Mouse (Mus musculus) G1E (cell line): ENCODE data around the gene Hepacam. TPM values are rescaled to one million over a fixed set of nuclear protein-coding genes. Genes with fewer than 3 reads are reported as not detected.

Source experiments
- ATAC-seq: 2 replicates; pipeline ENCODE4 v1.8.0; 2016; ENCODE audit warnings: mild to moderate bottlenecking; ENCODE audit not compliant: insufficient number of reproducible peaks, poor library complexity, low FRiP score, severe bottlenecking; ENCODE audit errors: extremely low read depth
- DNase-seq: peaks from one replicate; pipeline ENCODE4 v3.0.0; 2012; ENCODE audit warnings: low spot score
- H3K27me3 ChIP-seq: 2 replicates; pipeline ENCODE4 v1.6.1; 2012; ENCODE audit warnings: mild to moderate bottlenecking, low read length, inconsistent platforms; ENCODE audit not compliant: insufficient read depth
- H3K36me3 ChIP-seq: replicated peaks from 2 replicates; pipeline ENCODE3; 2012; ENCODE audit warnings: mild to moderate bottlenecking, inconsistent platforms
- H3K4me1 ChIP-seq: 2 replicates; pipeline ENCODE4 v1.6.1; 2012; ENCODE audit warnings: low read depth, low read length, inconsistent platforms, mixed read lengths; ENCODE audit not compliant: insufficient read depth
- H3K4me3 ChIP-seq: 2 replicates; pipeline ENCODE4 v1.5.1; 2012; ENCODE audit warnings: low read depth, mild to moderate bottlenecking, inconsistent platforms, low read length, moderate library complexity, mixed read lengths
- H3K9me3 ChIP-seq: replicated peaks from 2 replicates; pipeline ENCODE4 v1.6.1; 2012; ENCODE audit warnings: inconsistent platforms
- CTCF ChIP-seq: IDR thresholded peaks from 2 replicates; pipeline ENCODE4 v1.5.1; 2012; ENCODE audit warnings: low read depth, low read length, inconsistent platforms, mixed read lengths
- GATA1 ChIP-seq: IDR thresholded peaks from 2 replicates; pipeline ENCODE4 v1.6.1; 2012; ENCODE audit warnings: borderline replicate concordance, low read length, inconsistent platforms, mixed read lengths
- GATA2 ChIP-seq: IDR thresholded peaks from 2 replicates; pipeline ENCODE4 v1.6.1; 2012; ENCODE audit warnings: low read depth, low read length, inconsistent platforms, borderline replicate concordance
- POLR2AphosphoS5 ChIP-seq: IDR thresholded peaks from 2 replicates; pipeline ENCODE4 v1.6.1; 2012; ENCODE audit warnings: low read depth, low read length, inconsistent platforms; ENCODE audit not compliant: insufficient replicate concordance
- TAL1 ChIP-seq: conservative IDR thresholded peaks from 2 replicates; pipeline ENCODE4 v1.6.1; 2012; ENCODE audit warnings: low read depth, low read length, inconsistent platforms, mixed read lengths
- polyA plus RNA-seq: library from polyadenylated mRNA; stranded (reverse); fragments of >175 nt; gene quantifications from 2 replicates; pipeline ENCODE4 v1.2.3, GENCODE M21; 2012
- total RNA-seq, 2 experiments: library from RNA; stranded (forward) in 1 of 2; stranded (reverse) in 1 of 2; fragments of 200-1000 nt in 1 of 2; fragments of >200 nt in 1 of 2; fragmentation: Nextera tagmentation in 1 of 2; gene quantifications; 2 replicates each; pipeline ENCODE4 v1.2.3; 2014 to 2017

Hepacam gene
- total and polyA plus RNA-seq, 3 experiments: not detected

DNA sequence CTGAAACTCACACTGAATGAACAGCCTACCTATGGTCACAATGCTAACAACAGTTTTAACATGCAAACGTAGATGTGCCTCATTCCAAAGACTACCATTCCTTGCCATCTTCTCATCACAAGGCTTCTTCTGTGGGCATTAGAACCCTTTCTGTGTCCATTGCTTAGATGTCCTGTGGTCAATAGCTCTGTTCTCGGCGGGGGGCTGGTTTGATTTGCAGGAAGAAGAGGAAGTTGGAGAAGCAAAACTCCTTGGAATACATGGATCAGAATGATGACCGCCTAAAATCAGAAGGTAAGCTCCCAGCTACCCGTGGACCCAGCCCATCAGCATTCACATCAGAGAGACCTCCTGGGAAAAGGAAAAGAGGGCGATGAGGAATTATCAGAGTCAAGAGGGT, 16.0 kb downstream of the Hepacam start:
- TF ChIP-seq GATA2 (no peak), CTCF (no peak), TAL1 (no peak), POLR2AphosphoS5 (no peak), GATA1 (no peak)
- Histone ChIP-seq H3K9me3 (no peaks in the 10 kb centered on the region), H3K4me3 (no peak overlapping the region), H3K27me3 (peaks cover 6% of the 10 kb centered on the region; the same call in 1 of the 2 replicates), H3K36me3 (no peaks in the 10 kb centered on the region), H3K4me1 (no peaks in the 10 kb centered on the region)
- DNase-seq (no peak), ATAC-seq (no peak)

DNA sequence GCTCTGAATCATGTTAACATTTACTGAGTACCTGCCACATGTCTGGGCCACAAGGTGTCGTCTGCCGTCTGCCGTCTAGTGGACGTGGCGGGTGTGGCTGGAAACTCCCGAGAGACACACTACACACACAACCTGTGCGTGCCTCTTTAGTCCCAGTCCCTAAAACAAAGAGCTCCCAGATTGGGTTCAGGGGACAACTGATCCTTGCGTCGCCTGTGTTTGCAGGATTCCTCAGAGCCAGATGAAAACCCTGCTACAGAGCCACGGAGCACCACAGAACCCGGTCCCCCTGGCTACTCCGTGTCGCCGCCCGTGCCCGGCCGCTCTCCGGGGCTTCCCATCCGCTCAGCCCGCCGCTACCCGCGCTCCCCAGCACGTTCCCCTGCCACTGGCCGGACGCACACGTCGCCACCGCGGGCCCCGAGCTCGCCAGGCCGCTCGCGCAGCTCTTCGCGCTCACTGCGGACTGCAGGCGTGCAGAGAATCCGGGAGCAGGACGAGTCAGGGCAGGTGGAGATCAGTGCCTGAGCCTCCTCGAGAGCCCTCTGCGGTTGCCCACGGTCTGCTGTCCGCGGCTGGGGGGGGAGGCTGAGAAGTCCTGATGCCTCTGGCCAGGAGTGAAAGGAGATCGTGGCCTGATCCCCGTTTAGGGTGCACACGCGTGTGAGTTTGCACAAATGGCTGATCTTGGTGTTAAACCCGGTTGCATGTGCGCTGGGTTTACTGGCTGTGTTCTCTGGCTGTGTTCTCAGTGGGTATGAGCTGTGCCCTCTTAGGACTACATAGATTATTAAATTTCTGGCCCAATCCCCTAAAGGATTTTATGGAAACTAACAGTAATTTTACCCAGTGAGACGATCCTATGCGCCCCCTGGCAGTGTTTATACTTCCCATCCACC, 17.4 kb downstream of the Hepacam start:
- Histone ChIP-seq H3K4me3 (no peak overlapping the region), H3K4me1 (no peaks in the 10 kb centered on the region), H3K9me3 (no peaks in the 10 kb centered on the region), H3K36me3 (no peaks in the 10 kb centered on the region), H3K27me3 (peaks cover 6% of the 10 kb centered on the region; the same call in 1 of the 2 replicates)
- ATAC-seq (no peak), DNase-seq (no peak)
- no peak for TF ChIP-seq CTCF
- no peak for TF ChIP-seq TAL1
- no peak for TF ChIP-seq GATA1
- TF ChIP-seq POLR2AphosphoS5: no peak
- TF ChIP-seq GATA2: no peak

DNA sequence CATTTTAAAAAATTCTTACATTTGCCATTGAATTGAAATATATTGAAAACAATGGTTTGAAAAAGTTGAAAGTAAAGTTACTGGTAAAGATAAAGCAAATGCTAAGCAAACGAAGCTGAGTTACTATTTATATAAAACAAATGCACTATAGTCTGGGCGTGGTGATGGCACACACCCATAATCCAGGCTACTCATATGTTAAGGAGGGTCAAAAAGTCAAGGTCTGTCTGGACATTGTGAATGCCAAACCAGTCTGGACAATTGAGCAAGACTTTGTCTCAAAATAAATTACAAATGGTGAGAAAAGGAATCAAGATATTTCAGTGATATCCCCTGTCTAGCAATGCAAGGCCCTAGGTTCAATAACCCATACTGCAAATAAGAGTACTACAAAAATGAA, 23.7 kb downstream of the Hepacam start:
- ATAC-seq: no peak
- H3K4me3 ChIP-seq: no peak overlapping the region
- TF ChIP-seq CTCF (no peak), GATA2 (no peak), TAL1 (no peak)
- H3K27me3 ChIP-seq: no peaks in the 10 kb centered on the region
- H3K4me1 ChIP-seq: no peaks in the 10 kb centered on the region
- no peak for DNase-seq
- no peaks in the 10 kb centered on the region for H3K9me3 ChIP-seq
- H3K36me3 ChIP-seq: no peaks in the 10 kb centered on the region

- Histone ChIP-seq H3K36me3 (no peaks in the 10 kb centered on the region), H3K4me3 (no peak overlapping the region), H3K9me3 (no peaks in the 10 kb centered on the region), H3K4me1 (no peaks in the 10 kb centered on the region), H3K27me3 (no peaks in the 10 kb centered on the region)
- TF ChIP-seq CTCF (no peak), GATA1 (no peak), TAL1 (no peak), POLR2AphosphoS5 (no peak), GATA2 (no peak)
- ATAC-seq (no peak), DNase-seq (no peak)
These were observed 24.9 kb downstream of the Hepacam start for GRCm38 (mm10) chr9:37392071-37392470.

GRCm38 (mm10) chr9:37393482-37394131, 26.5 kb downstream of the Hepacam start:
- H3K36me3 ChIP-seq: no peaks in the 10 kb centered on the region
- H3K4me3 ChIP-seq: no peak overlapping the region
- no peak for ATAC-seq
- H3K9me3 ChIP-seq: no peaks in the 10 kb centered on the region
- TF ChIP-seq GATA2 (no peak), GATA1 (no peak), POLR2AphosphoS5 (no peak), TAL1 (no peak), CTCF (no peak)
- H3K4me1 ChIP-seq: no peaks in the 10 kb centered on the region
- H3K27me3 ChIP-seq: no peaks in the 10 kb centered on the region
- no peak for DNase-seq

GRCm38 (mm10) chr9:37400585-37400984, 33.4 kb downstream of the Hepacam start:
- Histone ChIP-seq H3K4me1 (no peaks in the 10 kb centered on the region), H3K27me3 (peaks cover 24% of the 10 kb centered on the region), H3K4me3 (no peak overlapping the region), H3K36me3 (no peaks in the 10 kb centered on the region), H3K9me3 (no peaks in the 10 kb centered on the region)
- ATAC-seq: no peak
- DNase-seq: no peak
- TF ChIP-seq GATA1: no peak
- no peak for TF ChIP-seq CTCF
- TF ChIP-seq TAL1: no peak
- TF ChIP-seq GATA2: no peak
- TF ChIP-seq POLR2AphosphoS5: no peak
